Mouse (Mus musculus): ENCODE measurements at regions not wholly inside any gene's neighbourhood (a gene's known extent, or its start where the extent isn't known, plus 50 kb on each side); places are given as distances from the start of the nearest gene placed in this dataset.

- DNase-seq = no peak
Measured at GRCm38 (mm10) chr13:78717686-78718431, 518.3 kb upstream of the Nr2f1 start.

GRCm38 (mm10) chr13:78717159-78717558, 517.6 kb upstream of the Nr2f1 start:
- no peak for DNase-seq

- no peak for DNase-seq
Measured at GRCm38 (mm10) chr13:78704693-78705092, 505.1 kb upstream of the Nr2f1 start.

GRCm38 (mm10) chr13:78697814-78698519, 498.4 kb upstream of the Nr2f1 start:
- no peak for DNase-seq

- no peak for DNase-seq
Measured at GRCm38 (mm10) chr13:78679255-78679895, 479.8 kb upstream of the Nr2f1 start.

- DNase-seq = no peak
Measured at GRCm38 (mm10) chr13:78678241-78678640, 478.7 kb upstream of the Nr2f1 start.

- DNase-seq = no peak
Measured at GRCm38 (mm10) chr13:78658285-78658684, 458.7 kb upstream of the Nr2f1 start.

GRCm38 (mm10) chr13:78656766-78657165, 457.2 kb upstream of the Nr2f1 start:
- DNase-seq = no peak

GRCm38 (mm10) chr13:78656196-78656595, 456.6 kb upstream of the Nr2f1 start:
- no peak for DNase-seq

GRCm38 (mm10) chr13:78650824-78651223, 451.3 kb upstream of the Nr2f1 start:
- DNase-seq = no peak

- DNase-seq = no peak
Measured at GRCm38 (mm10) chr13:78644556-78644955, 445.0 kb upstream of the Nr2f1 start.

- no peak for DNase-seq
Measured at GRCm38 (mm10) chr13:78643023-78643422, 443.5 kb upstream of the Nr2f1 start.

- DNase-seq = no peak
Measured at GRCm38 (mm10) chr13:78642443-78642729, 442.8 kb upstream of the Nr2f1 start.

- no peak for DNase-seq
Measured at GRCm38 (mm10) chr13:78641687-78642442, 442.3 kb upstream of the Nr2f1 start.

GRCm38 (mm10) chr13:78640340-78640739, 440.8 kb upstream of the Nr2f1 start:
- no peak for DNase-seq

- no peak for DNase-seq
Measured at GRCm38 (mm10) chr13:78638462-78638861, 438.9 kb upstream of the Nr2f1 start.

GRCm38 (mm10) chr13:78631609-78632008, 432.1 kb upstream of the Nr2f1 start:
- DNase-seq = no peak

GRCm38 (mm10) chr13:78629041-78629727, 429.6 kb upstream of the Nr2f1 start:
- no peak for DNase-seq

- no peak for DNase-seq
Measured at GRCm38 (mm10) chr13:78623652-78624051, 424.1 kb upstream of the Nr2f1 start.

GRCm38 (mm10) chr13:78602861-78603211, 403.3 kb upstream of the Nr2f1 start:
- no peak for DNase-seq

- DNase-seq = no peak
Measured at GRCm38 (mm10) chr13:78602211-78602860, 402.8 kb upstream of the Nr2f1 start.

All from heart, postnatal 4 days (tissue).